Mouse (Mus musculus) layer of hippocampus, postnatal 36 days (tissue): ENCODE results near the gene Gm36079. TPM values are rescaled to one million over a fixed set of nuclear protein-coding genes. Genes with fewer than 3 reads are reported as not detected.
"Not testable (repeated sequence)": the region's sequence is repeated elsewhere in the genome, so short reads cannot be mapped to it uniquely, and the experiment has no call there.

ENCODE experiments used
- DNase-seq, 2 experiments: peaks; one replicate each; pipeline ENCODE4 v3.0.0; 2022
- total RNA-seq, 2 experiments: library from RNA; stranded (reverse); gene quantifications; 2 replicates each; pipeline ENCODE4 v1.2.3; 2021

Gene Gm36079
- total RNA-seq, 2 experiments from 2014 or later = not detected

GRCm38 (mm10) chr13:120015348-120016007 is 11.3 kb downstream of the Gm36079 start:
- DNase-seq = not testable (repeated sequence)

- not testable (repeated sequence) for DNase-seq
Observed at GRCm38 (mm10) chr13:120013962-120014361, 12.8 kb downstream of the Gm36079 start.

GRCm38 (mm10) chr13:120013544-120013943 is 13.3 kb downstream of the Gm36079 start:
- not testable (repeated sequence) for DNase-seq

- not testable (repeated sequence) for DNase-seq
Observed at GRCm38 (mm10) chr13:120010068-120010467, 16.7 kb downstream of the Gm36079 start.

GRCm38 (mm10) chr13:119999215-119999614 is 27.6 kb downstream of the Gm36079 start:
- DNase-seq = not testable (repeated sequence)

- not testable (repeated sequence) for DNase-seq
Observed at GRCm38 (mm10) chr13:119998442-119999086, 28.2 kb downstream of the Gm36079 start.

- DNase-seq = not testable (repeated sequence)
Observed at GRCm38 (mm10) chr13:119991917-119992496, 34.8 kb downstream of the Gm36079 start.

GRCm38 (mm10) chr13:119991264-119991663 is 35.5 kb downstream of the Gm36079 start:
- not testable (repeated sequence) for DNase-seq

Other genes with a start within 250 kb of the Gm36079 start
- 10 to 100 TPM; 42.5 to 44.9 TPM for gene Zfp131, start 236.1 kb downstream of the Gm36079 start, total RNA-seq
- gene AF067063, start 196.8 kb downstream of the Gm36079 start, total RNA-seq = not detected
- not detected for gene D13Ertd608e, start 191.0 kb downstream of the Gm36079 start, total RNA-seq
- gene Tcstv1, start 132.2 kb downstream of the Gm36079 start, total RNA-seq = not detected
- not detected for gene Gm21761, start 97.7 kb downstream of the Gm36079 start, total RNA-seq
- not detected for gene B020031M17Rik, start 76.2 kb downstream of the Gm36079 start, total RNA-seq
- not detected for gene Gm21188, start 25.2 kb upstream of the Gm36079 start, total RNA-seq
- gene Gm20767, start 113.2 kb upstream of the Gm36079 start, total RNA-seq = not detected
- gene Gm21818, start 145.4 kb upstream of the Gm36079 start, total RNA-seq = not detected
- not detected for gene Gm21762, start 188.9 kb upstream of the Gm36079 start, total RNA-seq
- gene Gm21731, start 212.1 kb upstream of the Gm36079 start, total RNA-seq = not detected
- gene AF067061, start 236.1 kb upstream of the Gm36079 start, total RNA-seq = not detected